Mouse (Mus musculus): ENCODE measurements around the gene Nme6.
A peak's percentile ranks its signal among the peaks of the same experiment; 100 is the strongest.
"Not testable (repeated sequence)": the region's sequence is repeated elsewhere in the genome, so short reads cannot be mapped to it uniquely, and the experiment has no call there.

The Nme6 gene

GRCm38 (mm10) chr9:109832391-109833087 is at the start of gene Nme6:
Gene Nme6, plus strand, starts transcription at chr9:109832749.
- ATAC-seq (ENCODE audit: low TSS enrichment), result peak; percentile 98

GRCm38 (mm10) chr9:109790570-109790969 is 42.0 kb upstream of the Nme6 start, which contains the start of gene Fbxw27:
Gene Fbxw27, minus strand, starts transcription at chr9:109790670.
- ATAC-seq (ENCODE audit: low TSS enrichment), result not testable (repeated sequence)

- ATAC-seq (ENCODE audit: low TSS enrichment), result no peak
Observed at GRCm38 (mm10) chr9:109795221-109795620, 37.3 kb upstream of the Nme6 start.

- no peak for ATAC-seq (ENCODE audit: low TSS enrichment)
Observed at GRCm38 (mm10) chr9:109795811-109796210, 36.7 kb upstream of the Nme6 start.

- ATAC-seq (ENCODE audit: low TSS enrichment), result 0 out of 2 replicates have a peak, but pooled peaks have one; percentile 50
Observed at GRCm38 (mm10) chr9:109798051-109798450, 34.5 kb upstream of the Nme6 start.

GRCm38 (mm10) chr9:109805596-109805995 is 27.0 kb upstream of the Nme6 start:
- ATAC-seq (ENCODE audit: low TSS enrichment), result not testable (repeated sequence)

- no peak for ATAC-seq (ENCODE audit: low TSS enrichment)
Observed at GRCm38 (mm10) chr9:109806260-109806659, 26.3 kb upstream of the Nme6 start.

GRCm38 (mm10) chr9:109806695-109807293 is 25.8 kb upstream of the Nme6 start:
- no peak for ATAC-seq (ENCODE audit: low TSS enrichment)

- ATAC-seq (ENCODE audit: low TSS enrichment), result no peak
Observed at GRCm38 (mm10) chr9:109807898-109808297, 24.7 kb upstream of the Nme6 start.

- ATAC-seq (ENCODE audit: low TSS enrichment), result no peak
Observed at GRCm38 (mm10) chr9:109811980-109812379, 20.6 kb upstream of the Nme6 start, which contains the start of gene Spink8. Gene Spink8, plus strand, starts transcription at chr9:109812280.

- ATAC-seq (ENCODE audit: low TSS enrichment), result peak; percentile 92
Observed at GRCm38 (mm10) chr9:109813424-109813823, 19.1 kb upstream of the Nme6 start.

GRCm38 (mm10) chr9:109816341-109816740 is 16.2 kb upstream of the Nme6 start:
- peak; percentile 38; the same call in 1 of the 2 replicates for ATAC-seq (ENCODE audit: low TSS enrichment)

- ATAC-seq (ENCODE audit: low TSS enrichment), result no peak
Observed at GRCm38 (mm10) chr9:109825739-109826138, 6.8 kb upstream of the Nme6 start.

GRCm38 (mm10) chr9:109826181-109826580 is 6.4 kb upstream of the Nme6 start:
- ATAC-seq (ENCODE audit: low TSS enrichment), result no peak

- no peak; the same call in none of the 2 replicates for ATAC-seq (ENCODE audit: low TSS enrichment)
Observed at GRCm38 (mm10) chr9:109833088-109833412, 501 bp downstream of the Nme6 start.

- no peak for ATAC-seq (ENCODE audit: low TSS enrichment)
Observed at GRCm38 (mm10) chr9:109849312-109849758, 16.8 kb downstream of the Nme6 start, which contains the start of gene Camp. Gene Camp, minus strand, starts transcription at chr9:109849617.

GRCm38 (mm10) chr9:109850099-109850498 is 17.6 kb downstream of the Nme6 start:
- no peak for ATAC-seq (ENCODE audit: low TSS enrichment)

- ATAC-seq (ENCODE audit: low TSS enrichment), result no peak
Observed at GRCm38 (mm10) chr9:109854341-109854740, 21.8 kb downstream of the Nme6 start.

- ATAC-seq (ENCODE audit: low TSS enrichment), result no peak
Observed at GRCm38 (mm10) chr9:109855947-109856346, 23.4 kb downstream of the Nme6 start.

GRCm38 (mm10) chr9:109862397-109863044 is 30.0 kb downstream of the Nme6 start:
- ATAC-seq (ENCODE audit: low TSS enrichment), result peak; percentile 72

- ATAC-seq (ENCODE audit: low TSS enrichment), result no peak
Observed at GRCm38 (mm10) chr9:109863085-109863484, 30.5 kb downstream of the Nme6 start.

- ATAC-seq (ENCODE audit: low TSS enrichment), result no peak
Observed at GRCm38 (mm10) chr9:109866218-109866617, 33.7 kb downstream of the Nme6 start.
